ENCODE assay signal across 8 mouse cellular contexts in genomic region chr13:23575271-23575851, GRCm38 (mm10). TPM values are rescaled to one million over a fixed set of nuclear protein-coding genes. Genes with fewer than 3 reads are reported as not detected.
DNase-seq lines count a peak whose midpoint lies in the region; ATAC-seq and TF ChIP-seq lines count a peak whose summit lies in the region.

Hist1h3d (plus strand) TSS chr13:23575763.

- peak within 1 kb of the TSS; percentile 70 for H3K4me3 ChIP-seq in gastrocnemius, adult 2 months
- H3K4me3 ChIP-seq in forebrain, embryonic 16.5 days (replicated peaks; ENCODE audit: low read length) = peak within 1 kb of the TSS; percentile 49
- peak within 1 kb of the TSS; percentile 43 for H3K4me3 ChIP-seq in limb, embryonic 15.5 days
- H3K4me3 ChIP-seq in midbrain, embryonic 16.5 days (ENCODE audit: low read depth, low read length) = peak within 1 kb of the TSS; percentile 40

- peak within 1 kb of the TSS; percentile 83 for H3K27ac ChIP-seq in gastrocnemius, adult 2 months
- H3K27ac ChIP-seq in forebrain, embryonic 16.5 days (ENCODE audit: low read length) = peak within 1 kb of the TSS; percentile 86
- H3K27ac ChIP-seq in limb, embryonic 15.5 days = peak within 1 kb of the TSS; percentile 86
- peak within 1 kb of the TSS; percentile 81 for H3K27ac ChIP-seq in midbrain, embryonic 16.5 days (ENCODE audit: low read length)

- H3K4me2 ChIP-seq in forebrain, embryonic 16.5 days (ENCODE audit: low read length) = peak within 1 kb of the TSS; percentile 75
- peak within 1 kb of the TSS; percentile 57 for H3K4me2 ChIP-seq in limb, embryonic 15.5 days
- H3K4me2 ChIP-seq in midbrain, embryonic 16.5 days (ENCODE audit: low read length) = peak within 1 kb of the TSS; percentile 78

- TF ChIP-seq CTCF in gastrocnemius, adult 2 months (IDR thresholded peaks at IDR 0.05) = no peak

- ATAC-seq in forebrain, embryonic 16.5 days = peak; percentile 45
- peak; percentile 62; the same call in 1 of the 2 replicates for ATAC-seq in limb, embryonic 15.5 days (ENCODE audit: insufficient number of reproducible peaks, low FRiP score, low TSS enrichment, low read depth)
- peak; percentile 51 for ATAC-seq in midbrain, embryonic 16.5 days

- under 1% methylated on average over 14 of the region's 18 CpGs for WGBS in forebrain, embryonic 16.5 days
- under 1% methylated on average over 18 of the region's 18 CpGs for WGBS in limb, embryonic 15.5 days
- WGBS in midbrain, embryonic 16.5 days = under 1% methylated on average over 18 of the region's 18 CpGs

- intact Hi-C loops in gastrocnemius, adult 2 months (cut with DNase I) = no loop called here

- no peaks in the 10 kb centered on the region for H3K36me3 ChIP-seq in forebrain, embryonic 16.5 days (ENCODE audit: control insufficient read depth, insufficient read depth)
- H3K36me3 ChIP-seq in limb, embryonic 15.5 days = no peaks in the 10 kb centered on the region
- H3K36me3 ChIP-seq in midbrain, embryonic 16.5 days (ENCODE audit: control insufficient read depth, insufficient read depth, low read length) = no peaks in the 10 kb centered on the region

- H3K9me3 ChIP-seq in forebrain, embryonic 16.5 days (ENCODE audit: control insufficient read depth, low read length) = no peaks in the 10 kb centered on the region
- no peaks in the 10 kb centered on the region for H3K9me3 ChIP-seq in limb, embryonic 15.5 days
- no peaks in the 10 kb centered on the region for H3K9me3 ChIP-seq in midbrain, embryonic 16.5 days (replicated peaks; ENCODE audit: control insufficient read depth, low read length, poor library complexity, severe bottlenecking)

- H3K4me1 ChIP-seq in forebrain, embryonic 16.5 days (replicated peaks; ENCODE audit: control insufficient read depth, insufficient read depth, low read length) = peaks cover 24% of the 10 kb centered on the region
- H3K4me1 ChIP-seq in limb, embryonic 15.5 days = peaks cover 25% of the 10 kb centered on the region
- peaks cover 26% of the 10 kb centered on the region for H3K4me1 ChIP-seq in midbrain, embryonic 16.5 days (ENCODE audit: control insufficient read depth, insufficient read depth, low read length)

- H3K27me3 ChIP-seq in forebrain, embryonic 16.5 days (replicated peaks; ENCODE audit: control insufficient read depth, insufficient read depth, low read length) = no peaks in the 10 kb centered on the region
- no peaks in the 10 kb centered on the region for H3K27me3 ChIP-seq in limb, embryonic 15.5 days
- no peaks in the 10 kb centered on the region for H3K27me3 ChIP-seq in midbrain, embryonic 16.5 days (ENCODE audit: control insufficient read depth, insufficient read depth, low read depth, low read length)

- DNase-seq in gastrocnemius, adult 2 months = peak; percentile 17
- DNase-seq in gastrocnemius, adult 18-20 months (ENCODE audit: low spot score) = no peak
- no peak for DNase-seq in adrenal gland, postnatal 4 days (ENCODE audit: low spot score in 2 of 2)
- DNase-seq in induced T-regulatory cell, adult 2 months (ENCODE audit: low read depth) = peak; percentile 86
- peak; percentile 49 for DNase-seq in testis, postnatal 14 days (ENCODE audit: low spot score)

- peak within 1 kb of the TSS; percentile 64 for H3K9ac ChIP-seq in forebrain, embryonic 16.5 days (replicated peaks; ENCODE audit: low read depth, low read length)
- peak within 1 kb of the TSS; percentile 50 for H3K9ac ChIP-seq in limb, embryonic 15.5 days
- H3K9ac ChIP-seq in midbrain, embryonic 16.5 days (ENCODE audit: low read depth, low read length) = peak within 1 kb of the TSS; percentile 60

RNA-seq across cellular contexts. Expression of gene Hist1h3d, which starts in this region (rescaled TPM):
- total RNA-seq in gastrocnemius, adult 2 months (2021) = 1 to 10 TPM; 2.0 to 3.0 TPM
- total RNA-seq in gastrocnemius, adult 18-20 months (2021) = 1 to 10 TPM; 3.2 to 3.7 TPM
- total RNA-seq in adrenal gland, postnatal 4 days (2021) = 10 to 100 TPM; 64.3 to 80.4 TPM
- 2.2 and 2.8 TPM in 2 replicates for polyA plus RNA-seq in forebrain, embryonic 16.5 days (2015; fragmentation: Nextera tagmentation; extraction: Ambion mirVana)
- polyA plus RNA-seq in limb, embryonic 15.5 days (2015; fragmentation: Nextera tagmentation; extraction: Ambion mirVana) = 5.8 and 6.5 TPM in 2 replicates
- polyA plus RNA-seq in midbrain, embryonic 16.5 days (2015; fragmentation: Nextera tagmentation; extraction: Ambion mirVana) = 0.53 and 0.60 TPM in 2 replicates

Comparison
In these comparisons a context has a peak if more than half of its experiments do, and no peak if none do; other contexts are left out.
1. RNA of gene Hist1h3d (total RNA-seq): 64.3 to 80.4 TPM in adrenal gland, postnatal 4 days; 3.2 to 3.7 TPM in gastrocnemius, adult 18-20 months and 2.0 to 3.0 TPM in gastrocnemius, adult 2 months; every median in the first group is over 10 times any median in the second.
2. DNase-seq: peak in gastrocnemius, adult 2 months (single experiment), induced T-regulatory cell, adult 2 months (single experiment) and testis, postnatal 14 days (single experiment); none in gastrocnemius, adult 18-20 months (single experiment) and adrenal gland, postnatal 4 days (0 of 2).
3. Peak in ATAC-seq, H3K4me3 ChIP-seq, H3K27ac ChIP-seq, H3K9ac ChIP-seq and H3K4me2 ChIP-seq in midbrain, embryonic 16.5 days; RNA of the gene not detected or under 1 TPM.
4. Peak in every context shown above with its lines, with median percentiles within 50 percentile points of each other: H3K27ac ChIP-seq, H3K4me3 ChIP-seq, ATAC-seq, H3K4me2 ChIP-seq and H3K9ac ChIP-seq.